28 mouse cellular contexts compared by ENCODE assay signal in genomic region chr13:41244306-41244830, GRCm38 (mm10). TPM values are rescaled to one million over a fixed set of nuclear protein-coding genes. Genes with fewer than 3 reads are reported as not detected.
DNase-seq lines count a peak whose midpoint lies in the region; ATAC-seq and TF ChIP-seq lines count a peak whose summit lies in the region.
"Had no signal": no experiment of that assay in that cellular context is flagged by ENCODE, and none has a peak within 500 bp of the region (broad histone marks: within the 10 kb centered on the region; RNA-seq: fewer than 3 reads in every experiment).

No protein-coding gene starts in this region.

- H3K4me1 ChIP-seq in lung, embryonic 14.5 days (ENCODE audit: insufficient read depth) = no peaks in the 10 kb centered on the region
- H3K4me1 ChIP-seq: stomach, embryonic 15.5 days had no signal

- TF ChIP-seq CTCF in lung, embryonic 14.5 days (IDR thresholded peaks at IDR 0.05; ENCODE audit: low read depth) = 0 out of 2 replicates have a peak, but pooled peaks have one; percentile 10

- no peaks in the 10 kb centered on the region for H3K27me3 ChIP-seq in lung, embryonic 14.5 days (ENCODE audit: insufficient read depth, low read length)
- H3K27me3 ChIP-seq: stomach, embryonic 15.5 days had no signal

- 46% methylated on average over 6 of the region's 6 CpGs for WGBS in lung, embryonic 14.5 days

- peak; percentile 30 for DNase-seq in gastrocnemius, adult 18-20 months (ENCODE audit: low spot score)
- no peak for DNase-seq in gastrocnemius, postnatal 10 days
- peak; percentile 27 to 37 for DNase-seq in heart, postnatal 10 days
- DNase-seq in heart, adult 9 months (ENCODE audit: low spot score in 2 of 2) = no peak
- no peak for DNase-seq in lung, embryonic 14.5 days
- DNase-seq in lung, postnatal 14 days = no peak
- peak; percentile 70 for DNase-seq in retina, postnatal 7 days (ENCODE audit: low read depth, low spot score)
- no peak for DNase-seq in embryo, embryonic 10.5 days (ENCODE audit: low spot score)
- DNase-seq: adrenal gland, postnatal 36 days; cerebellum, adult 11-12 months; cerebellum, postnatal 14 days; layer of hippocampus, postnatal 36 days; lung, adult 18-20 months; lung, postnatal 36 days; right cerebral cortex, postnatal 25 days had no signal

- H3K4me3 ChIP-seq in lung, embryonic 14.5 days (ENCODE audit: low read depth, low read length) = no peak overlapping the region
- H3K4me3 ChIP-seq: forebrain, embryonic 10.5 days; stomach, embryonic 15.5 days had no signal

- H3K9ac ChIP-seq in lung, embryonic 14.5 days = no peak overlapping the region
- H3K9ac ChIP-seq: hindbrain, embryonic 14.5 days; stomach, embryonic 15.5 days had no signal

- ATAC-seq in lung, embryonic 14.5 days (ENCODE audit: insufficient read depth) = no peak
- ATAC-seq: midbrain, embryonic 16.5 days had no signal

- intact Hi-C loops in heart, postnatal 10 days (cut with DNase I) = no loop called here

- no peak overlapping the region for H3K27ac ChIP-seq in lung, embryonic 14.5 days (ENCODE audit: low read depth)
- H3K27ac ChIP-seq: forebrain, embryonic 10.5 days; hindbrain, embryonic 14.5 days; kidney, postnatal 0 days; stomach, embryonic 15.5 days had no signal

- no peaks in the 10 kb centered on the region for H3K9me3 ChIP-seq in lung, embryonic 14.5 days (ENCODE audit: low read depth, low read length)
- H3K9me3 ChIP-seq: forebrain, embryonic 10.5 days; G1E; stomach, embryonic 15.5 days had no signal

- H3K4me2 ChIP-seq in lung, embryonic 14.5 days = no peak overlapping the region
- H3K4me2 ChIP-seq: hindbrain, embryonic 14.5 days; stomach, embryonic 15.5 days had no signal

- H3K36me3 ChIP-seq in lung, embryonic 14.5 days (ENCODE audit: insufficient read depth) = no peaks in the 10 kb centered on the region
- H3K36me3 ChIP-seq: forebrain, embryonic 10.5 days; G1E; stomach, embryonic 15.5 days had no signal

RNA-seq across cellular contexts. Expression of gene Smim13, which starts 5.3 kb away (rescaled TPM):
- total RNA-seq in gastrocnemius, adult 18-20 months (2021) = 10 to 100 TPM; 37.3 to 37.5 TPM
- total RNA-seq in gastrocnemius, postnatal 10 days (2021) = 10 to 100 TPM; 23.4 to 24.5 TPM
- total RNA-seq in heart, postnatal 10 days (2021) = 10 to 100 TPM; 19.8 to 21.9 TPM
- polyA plus RNA-seq in lung, embryonic 14.5 days (2014; fragmentation: Nextera tagmentation; extraction: Ambion mirVana) = 11.9 and 12.0 TPM in 2 replicates

RNA-seq across cellular contexts. Expression of gene Elovl2, which starts 24.2 kb away (rescaled TPM):
- total RNA-seq in gastrocnemius, adult 18-20 months (2021) = under 1 TPM; 0.05 to 0.12 TPM
- under 1 TPM; 0.32 to 0.38 TPM for total RNA-seq in gastrocnemius, postnatal 10 days (2021)
- total RNA-seq in heart, postnatal 10 days (2021) = under 1 TPM; 0.31 to 0.50 TPM
- 4.4 and 5.4 TPM in 2 replicates for polyA plus RNA-seq in lung, embryonic 14.5 days (2014; fragmentation: Nextera tagmentation; extraction: Ambion mirVana)
- total RNA-seq: neutrophil, adult 5-6 weeks had no signal
- polyA plus RNA-seq: G1E had no signal

RNA-seq across cellular contexts. Expression of gene Gm17364, which starts 29.4 kb away (rescaled TPM):
- total RNA-seq in gastrocnemius, adult 18-20 months (2021) = not detected
- not detected for total RNA-seq in gastrocnemius, postnatal 10 days (2021)
- not detected for total RNA-seq in heart, postnatal 10 days (2021)
- not detected in 2 replicates for polyA plus RNA-seq in lung, embryonic 14.5 days (2014; fragmentation: Nextera tagmentation; extraction: Ambion mirVana)
- total RNA-seq: adrenal gland, postnatal 36 days; G1E; gastrocnemius, adult 8-10 months; layer of hippocampus, adult 18-20 months; layer of hippocampus, postnatal 36 days; left cerebral cortex, postnatal 14 days; neutrophil, adult 5-6 weeks had no signal
- polyA plus RNA-seq: forebrain, embryonic 10.5 days; G1E; heart, embryonic 14.5 days; hindbrain, embryonic 14.5 days; intestine, embryonic 14.5 days; kidney, postnatal 0 days; limb, embryonic 14.5 days; midbrain, embryonic 16.5 days; stomach, embryonic 15.5 days had no signal

Comparison
In these comparisons a context has a peak if more than half of its experiments do, and no peak if none do; other contexts are left out.
1. DNase-seq: peak in gastrocnemius, adult 18-20 months (single experiment), heart, postnatal 10 days (2 of 2) and retina, postnatal 7 days (single experiment); none in gastrocnemius, postnatal 10 days (single experiment), heart, adult 9 months (0 of 2), lung, embryonic 14.5 days (single experiment), lung, postnatal 14 days (single experiment) and embryo, embryonic 10.5 days (single experiment).